Mouse (Mus musculus) limb, embryonic 14.5 days (tissue): ENCODE results near the gene Adssl1. TPM values are rescaled to one million over a fixed set of nuclear protein-coding genes. Genes with fewer than 3 reads are reported as not detected.

Source experiments
- ATAC-seq: fragments of 200-750 bp; cut with Nextera tagmentation; 2 replicates; pipeline ENCODE4 v1.8.0; 2017; ENCODE audit warnings: low read depth, moderate number of reproducible peaks, moderate TSS enrichment; ENCODE audit not compliant: low FRiP score
- DNase-seq: peaks from one replicate; pipeline ENCODE4 v3.0.0-alpha.2; 2015; ENCODE audit warnings: low spot score
- H3K27ac ChIP-seq: fragments of 300-500 bp; sonication (generic); replicated peaks from 2 replicates; pipeline ENCODE4 v1.5.1; 2014; ENCODE audit warnings: low read depth, mild to moderate bottlenecking, low read length, moderate library complexity, mixed read lengths
- H3K27me3 ChIP-seq: fragments of 300-500 bp; sonication (generic); 2 replicates; pipeline ENCODE4 v1.6.1; 2014; ENCODE audit warnings: low read length, mixed read lengths; ENCODE audit not compliant: control insufficient read depth, insufficient read depth
- H3K36me3 ChIP-seq: fragments of 300-500 bp; sonication (generic); 2 replicates; pipeline ENCODE4 v1.6.1; 2014; ENCODE audit warnings: mild to moderate bottlenecking, low read length, moderate library complexity, mixed read lengths; ENCODE audit not compliant: control insufficient read depth, insufficient read depth
- H3K4me1 ChIP-seq: fragments of 300-500 bp; sonication (generic); 2 replicates; pipeline ENCODE4 v1.6.1; 2014; ENCODE audit warnings: antibody characterized with exemption, low read length, mixed read lengths; ENCODE audit not compliant: control insufficient read depth, insufficient read depth
- H3K4me2 ChIP-seq: fragments of 300-500 bp; sonication (generic); replicated peaks from 2 replicates; pipeline ENCODE4 v1.6.1; 2014; ENCODE audit warnings: low read depth, mild to moderate bottlenecking, low read length, moderate library complexity; ENCODE audit not compliant: severe bottlenecking
- H3K4me3 ChIP-seq: fragments of 300-500 bp; sonication (generic); replicated peaks from 2 replicates; pipeline ENCODE4 v1.5.1; 2014; ENCODE audit warnings: low read length
- H3K9ac ChIP-seq: fragments of 300-500 bp; sonication (generic); 2 replicates; pipeline ENCODE4 v1.6.1; 2014; ENCODE audit warnings: mild to moderate bottlenecking, low read depth, low read length, moderate library complexity; ENCODE audit not compliant: severe bottlenecking
- H3K9me3 ChIP-seq: fragments of 300-500 bp; sonication (generic); 2 replicates; pipeline ENCODE4 v1.6.1; 2016; ENCODE audit warnings: low read length; ENCODE audit not compliant: control insufficient read depth
- POLR2A ChIP-seq: fragments of 200-500 bp; IDR thresholded peaks from 2 replicates; pipeline ENCODE4 v1.8.0; 2012; ENCODE audit warnings: inconsistent platforms, mild to moderate bottlenecking, moderate library complexity, borderline replicate concordance; ENCODE audit not compliant: insufficient read depth, insufficient read length; ENCODE audit errors: extremely low read depth
- WGBS: fragments of 180-500 bp; shearing (Covaris S2); extraction: QIAGEN DNeasy Blood & Tissue Kit; methylation state at CpG from one replicate; pipeline ENCODE4 v1.1.7; 2014; 5-methylcytosine and 5-hydroxymethylcytosine counted together
- polyA plus RNA-seq, 2 experiments: library from polyadenylated mRNA; depleted of rRNA in 1 of 2; stranded (reverse) in 1 of 2; unstranded in 1 of 2; fragments of >200 nt; fragmentation: Nextera tagmentation in 1 of 2; extraction: Ambion mirVana in 1 of 2; gene quantifications; 2 replicates each; pipeline versions ENCODE4 v1.2.1 to v1.2.3; 2012 to 2014

The Adssl1 gene
- polyA plus RNA-seq, 2 experiments = 15.0 to 18.9 TPM

- WGBS = 56% methylated on average over 8 of the region's 8 CpGs
- no peak for TF ChIP-seq POLR2A
- ATAC-seq (no peak), DNase-seq (no peak)
- Histone ChIP-seq H3K4me3 (peak overlapping the region; percentile 55), H3K27me3 (no peaks in the 10 kb centered on the region), H3K36me3 (no peaks in the 10 kb centered on the region), H3K9ac (peak overlapping the region; percentile 56; the same call in 1 of the 2 replicates), H3K4me2 (peak overlapping the region; percentile 81), H3K27ac (no peak overlapping the region), H3K9me3 (no peaks in the 10 kb centered on the region), H3K4me1 (peaks cover 25% of the 10 kb centered on the region)
Observed at GRCm38 (mm10) chr12:112589491-112590191, 30.2 kb upstream of the Adssl1 start.

GRCm38 (mm10) chr12:112590566-112591239, 29.1 kb upstream of the Adssl1 start:
- Histone ChIP-seq H3K9ac (no peak overlapping the region), H3K4me1 (peaks cover 33% of the 10 kb centered on the region), H3K27ac (no peak overlapping the region), H3K27me3 (no peaks in the 10 kb centered on the region), H3K4me3 (no peak overlapping the region), H3K4me2 (no peak overlapping the region), H3K9me3 (no peaks in the 10 kb centered on the region), H3K36me3 (no peaks in the 10 kb centered on the region)
- ATAC-seq (no peak), DNase-seq (no peak)
- 60% methylated on average over 8 of the region's 8 CpGs for WGBS
- no peak for TF ChIP-seq POLR2A

GRCm38 (mm10) chr12:112591240-112591639, 28.6 kb upstream of the Adssl1 start:
- H3K27ac ChIP-seq = no peak overlapping the region
- H3K4me2 ChIP-seq = no peak overlapping the region
- WGBS = 84% methylated on average over 5 of the region's 5 CpGs
- H3K27me3 ChIP-seq = no peaks in the 10 kb centered on the region
- no peak for ATAC-seq
- no peaks in the 10 kb centered on the region for H3K9me3 ChIP-seq
- DNase-seq = no peak
- H3K36me3 ChIP-seq = no peaks in the 10 kb centered on the region
- peaks cover 34% of the 10 kb centered on the region for H3K4me1 ChIP-seq
- no peak overlapping the region for H3K9ac ChIP-seq
- TF ChIP-seq POLR2A = no peak
- no peak overlapping the region for H3K4me3 ChIP-seq

GRCm38 (mm10) chr12:112591730-112592129, 28.1 kb upstream of the Adssl1 start:
- TF ChIP-seq POLR2A = no peak
- Histone ChIP-seq H3K27me3 (no peaks in the 10 kb centered on the region), H3K9ac (no peak overlapping the region), H3K36me3 (no peaks in the 10 kb centered on the region), H3K9me3 (no peaks in the 10 kb centered on the region), H3K4me2 (no peak overlapping the region), H3K27ac (no peak overlapping the region), H3K4me1 (peaks cover 38% of the 10 kb centered on the region), H3K4me3 (no peak overlapping the region)
- DNase-seq (no peak), ATAC-seq (no peak)
- WGBS = 91% methylated on average over 3 of the region's 3 CpGs

- Histone ChIP-seq H3K4me1 (peaks cover 35% of the 10 kb centered on the region), H3K27ac (no peak overlapping the region), H3K4me2 (no peak overlapping the region), H3K27me3 (no peaks in the 10 kb centered on the region), H3K36me3 (no peaks in the 10 kb centered on the region), H3K9me3 (no peaks in the 10 kb centered on the region), H3K4me3 (no peak overlapping the region), H3K9ac (no peak overlapping the region)
- no peak for ATAC-seq
- no peak for TF ChIP-seq POLR2A
- DNase-seq = no peak
- 77% methylated on average over 20 of the region's 21 CpGs for WGBS
Observed at GRCm38 (mm10) chr12:112592985-112593734, 26.7 kb upstream of the Adssl1 start.
